In the genomic region with DNA sequence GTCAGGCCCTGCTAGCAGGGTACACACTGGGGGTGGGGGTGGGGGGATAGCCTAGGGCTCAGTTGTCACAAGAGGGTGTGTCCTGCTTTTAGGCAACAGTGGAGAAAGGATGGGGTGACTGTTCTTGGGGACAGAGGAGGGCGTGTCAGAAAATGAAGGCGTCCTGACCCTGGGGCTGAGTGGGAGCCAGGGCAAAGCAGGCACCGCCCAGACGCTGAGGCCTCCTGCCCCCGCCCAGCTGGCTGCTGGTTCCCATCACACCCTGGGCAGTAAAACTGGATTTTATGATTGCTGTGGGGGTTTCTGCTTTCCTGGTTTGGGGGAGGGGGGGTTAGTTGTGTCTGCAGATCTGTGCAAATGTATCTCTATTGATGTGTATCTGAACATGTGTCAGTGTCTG, we compare ENCODE assay signal across 8 mouse cellular contexts. TPM values are rescaled to one million over a fixed set of nuclear protein-coding genes. Genes with fewer than 3 reads are reported as not detected.
DNase-seq lines count a peak whose midpoint lies in the region; ATAC-seq and TF ChIP-seq lines count a peak whose summit lies in the region.

No protein-coding gene starts in this region.

- H3K4me2 ChIP-seq in kidney, postnatal 0 days (ENCODE audit: low read length) = no peak overlapping the region

- H3K36me3 ChIP-seq in kidney, postnatal 0 days (ENCODE audit: insufficient read depth, low read length) = no peaks in the 10 kb centered on the region

- H3K4me1 ChIP-seq in kidney, postnatal 0 days (replicated peaks; ENCODE audit: insufficient read depth, low read length) = peaks cover 25% of the 10 kb centered on the region

- no peak overlapping the region for H3K9ac ChIP-seq in kidney, postnatal 0 days (ENCODE audit: low read depth, low read length)

- 21% methylated on average over 5 of the region's 5 CpGs for WGBS in kidney, postnatal 0 days

- no peak for ATAC-seq in kidney, postnatal 0 days (replicated peaks; ENCODE audit: low FRiP score, low read depth)

- H3K27me3 ChIP-seq in kidney, postnatal 0 days (ENCODE audit: insufficient read depth, low read length) = no peaks in the 10 kb centered on the region

- H3K9me3 ChIP-seq in kidney, postnatal 0 days (replicated peaks; ENCODE audit: low read length) = no peaks in the 10 kb centered on the region

- H3K27ac ChIP-seq in kidney, postnatal 0 days = peak overlapping the region; percentile 94

- DNase-seq in adrenal gland, adult 2 months = peak; percentile 45
- no peak for DNase-seq in adrenal gland, adult 8-10 months
- peak; percentile 63 for DNase-seq in gastrocnemius, adult 8-10 months (ENCODE audit: low spot score in 2 of 2)
- DNase-seq in kidney, postnatal 0 days (ENCODE audit: low spot score) = peak; percentile 44
- peak; percentile 69 to 75 for DNase-seq in lung, postnatal 4 days
- DNase-seq in left cerebral cortex, postnatal 10 days (ENCODE audit: extremely low spot score in 1 of 2, low spot score in 2 of 2) = no peak
- no peak for DNase-seq in retina, postnatal 1 day
- no peak for DNase-seq in frontal cortex, adult 2 months (ENCODE audit: extremely low spot score in 1 of 2, low spot score in 1 of 2)

- no peak for TF ChIP-seq CTCF in kidney, postnatal 0 days (IDR thresholded peaks at IDR 0.05; ENCODE audit: low read depth)

- H3K4me3 ChIP-seq in kidney, postnatal 0 days (replicated peaks; ENCODE audit: low read depth, low read length) = no peak overlapping the region

- intact Hi-C loops in left cerebral cortex, postnatal 10 days (cut with DNase I) = no loop called here

RNA-seq across cellular contexts. Expression of gene Krt78, which starts 21.9 kb away (rescaled TPM):
- not detected for total RNA-seq in adrenal gland, adult 2 months (2021)
- polyA plus RNA-seq in adrenal gland, adult 2 months (2012; rRNA removed) = not detected in 2 replicates
- total RNA-seq in adrenal gland, adult 8-10 months (2022) = not detected
- total RNA-seq in gastrocnemius, adult 8-10 months (2022) = not detected
- polyA plus RNA-seq in kidney, postnatal 0 days (2015; fragmentation: Nextera tagmentation; extraction: Ambion mirVana) = 0.07 TPM in 1 of 2 replicates, not detected in the other
- total RNA-seq in left cerebral cortex, postnatal 10 days (2021) = under 1 TPM in 1 of 2 experiments, not detected in 1; 0.09 TPM
- polyA plus RNA-seq in frontal cortex, adult 2 months (2012; rRNA removed) = not detected in 2 replicates

RNA-seq across cellular contexts. Expression of gene Krt8, which starts 28.3 kb away (rescaled TPM):
- total RNA-seq in adrenal gland, adult 2 months (2021) = 1 to 10 TPM; 1.7 TPM
- 0.62 and 1.1 TPM in 2 replicates for polyA plus RNA-seq in adrenal gland, adult 2 months (2012; rRNA removed)
- 1 to 10 TPM in 2 of 4 experiments, under 1 TPM in 2; 0.49 to 1.3 (median 0.77) TPM for total RNA-seq in adrenal gland, adult 8-10 months (2022)
- under 1 TPM in 1 of 4 experiments, not detected in 3; 0.32 TPM for total RNA-seq in gastrocnemius, adult 8-10 months (2022)
- 305 and 333 TPM in 2 replicates for polyA plus RNA-seq in kidney, postnatal 0 days (2015; fragmentation: Nextera tagmentation; extraction: Ambion mirVana)
- total RNA-seq in left cerebral cortex, postnatal 10 days (2021) = not detected
- polyA plus RNA-seq in frontal cortex, adult 2 months (2012; rRNA removed) = 1.7 and 4.5 TPM in 2 replicates

RNA-seq across cellular contexts. Expression of gene Krt79, which starts 35.9 kb away (rescaled TPM):
- total RNA-seq in adrenal gland, adult 2 months (2021) = 1 to 10 TPM; 1.1 to 2.3 TPM
- 0.26 and 1.8 TPM in 2 replicates for polyA plus RNA-seq in adrenal gland, adult 2 months (2012; rRNA removed)
- 1 to 10 TPM in 1 of 4 experiments, under 1 TPM in 3; 0.37 to 2.0 (median 0.57) TPM for total RNA-seq in adrenal gland, adult 8-10 months (2022)
- not detected for total RNA-seq in gastrocnemius, adult 8-10 months (2022)
- polyA plus RNA-seq in kidney, postnatal 0 days (2015; fragmentation: Nextera tagmentation; extraction: Ambion mirVana) = 0.08 and 0.29 TPM in 2 replicates
- not detected for total RNA-seq in left cerebral cortex, postnatal 10 days (2021)
- polyA plus RNA-seq in frontal cortex, adult 2 months (2012; rRNA removed) = 0.34 TPM in 1 of 2 replicates, not detected in the other

RNA-seq across cellular contexts. Expression of gene Krt4, which starts 51.5 kb away (rescaled TPM):
- total RNA-seq in adrenal gland, adult 2 months (2021) = not detected
- 0.08 and 0.33 TPM in 2 replicates for polyA plus RNA-seq in adrenal gland, adult 2 months (2012; rRNA removed)
- total RNA-seq in adrenal gland, adult 8-10 months (2022) = not detected
- total RNA-seq in gastrocnemius, adult 8-10 months (2022) = not detected
- 0.46 and 0.93 TPM in 2 replicates for polyA plus RNA-seq in kidney, postnatal 0 days (2015; fragmentation: Nextera tagmentation; extraction: Ambion mirVana)
- not detected for total RNA-seq in left cerebral cortex, postnatal 10 days (2021)
- polyA plus RNA-seq in frontal cortex, adult 2 months (2012; rRNA removed) = not detected in 2 replicates

RNA-seq across cellular contexts. Expression of gene Krt18, which starts 52.0 kb away (rescaled TPM):
- total RNA-seq in adrenal gland, adult 2 months (2021) = 1 to 10 TPM; 1.6 to 2.5 TPM
- polyA plus RNA-seq in adrenal gland, adult 2 months (2012; rRNA removed) = 0.61 and 1.1 TPM in 2 replicates
- total RNA-seq in adrenal gland, adult 8-10 months (2022) = 1 to 10 TPM; 1.3 to 2.4 (median 1.9) TPM
- total RNA-seq in gastrocnemius, adult 8-10 months (2022) = 1 to 10 TPM in 1 of 4 experiments, under 1 TPM in 3; 0.29 to 2.0 (median 0.42) TPM
- 252 and 256 TPM in 2 replicates for polyA plus RNA-seq in kidney, postnatal 0 days (2015; fragmentation: Nextera tagmentation; extraction: Ambion mirVana)
- under 1 TPM in 1 of 2 experiments, not detected in 1; 0.77 TPM for total RNA-seq in left cerebral cortex, postnatal 10 days (2021)
- 1.4 and 3.5 TPM in 2 replicates for polyA plus RNA-seq in frontal cortex, adult 2 months (2012; rRNA removed)

Comparison
In these comparisons a context has a peak if more than half of its experiments do, and no peak if none do; other contexts are left out.
1. DNase-seq: peak in adrenal gland, adult 2 months (single experiment), gastrocnemius, adult 8-10 months (2 of 2), kidney, postnatal 0 days (single experiment) and lung, postnatal 4 days (2 of 2); none in adrenal gland, adult 8-10 months (single experiment), left cerebral cortex, postnatal 10 days (0 of 2), retina, postnatal 1 day (single experiment) and frontal cortex, adult 2 months (0 of 2).